Mouse (Mus musculus) C2C12 (cell line): ENCODE measurements at regions not wholly inside any gene's neighbourhood (a gene's known extent, or its start where the extent isn't known, plus 50 kb on each side); places are given as distances from the start of the nearest gene placed in this dataset.

Experiments used
- CTCF ChIP-seq: IDR thresholded peaks from one replicate; pipeline ENCODE4 v1.5.1; 2011; ENCODE audit not compliant: control insufficient read depth, insufficient read depth, insufficient read length
- FOSL1 ChIP-seq: IDR thresholded peaks from one replicate; pipeline ENCODE4 v1.8.0; 2011; ENCODE audit warnings: mild to moderate bottlenecking, low read length; ENCODE audit not compliant: poor library complexity, insufficient read depth, severe bottlenecking
- MAX ChIP-seq: IDR thresholded peaks from one replicate; pipeline ENCODE4 v1.6.1; 2011; ENCODE audit warnings: mild to moderate bottlenecking, control low read depth
- MYOG ChIP-seq: IDR thresholded peaks from one replicate; pipeline ENCODE4 v1.6.1; 2011; ENCODE audit not compliant: control insufficient read depth, insufficient read length; ENCODE audit errors: extremely low read depth

GRCm38 (mm10) chr3:147103428-147103827 lies 251.3 kb downstream of the Ttll7 start:
- no peak for TF ChIP-seq MYOG
- no peak for TF ChIP-seq CTCF
- TF ChIP-seq MAX: no peak
- no peak for TF ChIP-seq FOSL1
